Mouse (Mus musculus): ENCODE measurements around the gene Alkbh2. TPM values are rescaled to one million over a fixed set of nuclear protein-coding genes. Genes with fewer than 3 reads are reported as not detected.

Alkbh2 gene
- polyA plus RNA-seq (2016; fragmentation: Nextera tagmentation; extraction: Ambion mirVana) = 8.7 and 11.0 TPM in 2 replicates

DNA sequence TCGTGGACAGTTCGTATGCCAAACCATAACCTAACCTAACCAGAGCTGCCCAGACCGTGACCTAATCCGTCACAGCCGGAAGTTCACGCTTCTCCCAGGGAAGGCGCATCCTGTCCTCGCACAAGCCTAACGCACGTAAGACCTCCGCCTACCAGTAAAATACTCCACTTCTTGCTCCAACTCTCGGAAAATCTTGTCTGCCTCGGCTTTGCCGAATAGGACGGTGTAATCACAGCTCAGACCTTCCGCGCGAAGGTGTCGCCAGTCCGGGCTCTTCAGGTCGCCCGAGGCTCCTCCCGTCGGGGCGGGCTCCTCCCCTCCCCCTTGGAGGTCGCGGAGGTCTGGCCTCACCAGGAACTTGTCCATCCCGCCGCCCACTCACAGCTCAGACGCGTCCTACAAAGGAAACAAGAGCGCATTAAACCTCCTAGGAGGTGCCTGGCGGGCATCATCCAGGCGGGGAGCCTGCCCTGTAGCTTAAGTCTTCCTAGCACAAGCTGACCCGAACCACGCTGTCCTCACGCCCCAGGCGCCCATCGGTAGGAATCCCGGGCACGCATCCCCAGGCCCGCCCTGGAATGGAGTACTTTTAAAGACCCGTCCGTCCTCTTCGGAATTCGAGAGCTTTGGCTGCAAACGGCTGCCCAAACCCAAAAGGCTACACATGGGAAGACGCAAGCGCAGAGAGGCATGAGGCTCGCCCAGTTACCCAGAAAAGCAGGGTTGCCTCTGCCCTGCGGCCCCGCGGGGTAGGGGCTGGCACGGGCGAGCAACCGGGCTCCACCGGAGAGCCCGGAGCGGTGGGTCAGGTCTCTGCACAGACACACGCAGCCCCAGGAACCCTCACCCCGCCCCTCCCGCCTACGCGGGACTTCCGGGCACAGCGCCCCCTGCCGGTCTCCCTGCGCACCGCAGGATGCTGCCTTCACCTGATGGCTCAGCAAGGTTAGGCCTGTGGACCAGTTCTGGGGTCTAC lies at the start of gene Alkbh2:
TSS of gene Alkbh2 (minus strand) at position 845 of the 976 bp plus-strand sequence.
- no peaks in the 10 kb centered on the region for H3K9me3 ChIP-seq (replicated peaks)
- peak within 1 kb of the TSS; percentile 75 for H3K9ac ChIP-seq
- H3K27ac ChIP-seq (ENCODE audit: poor library complexity, severe bottlenecking) = peak within 1 kb of the TSS; percentile 92
- peak; percentile 31; the same call in 1 of the 2 replicates for ATAC-seq (ENCODE audit: insufficient number of reproducible peaks, low FRiP score)
- peak within 1 kb of the TSS; percentile 57 for H3K4me3 ChIP-seq
- H3K4me2 ChIP-seq = peak within 1 kb of the TSS; percentile 82
- under 1% methylated on average over 69 of the region's 69 CpGs for WGBS
- H3K4me1 ChIP-seq (replicated peaks) = peaks cover 22% of the 10 kb centered on the region
- peaks cover 34% of the 10 kb centered on the region for H3K36me3 ChIP-seq
- H3K27me3 ChIP-seq (replicated peaks) = no peaks in the 10 kb centered on the region

DNA sequence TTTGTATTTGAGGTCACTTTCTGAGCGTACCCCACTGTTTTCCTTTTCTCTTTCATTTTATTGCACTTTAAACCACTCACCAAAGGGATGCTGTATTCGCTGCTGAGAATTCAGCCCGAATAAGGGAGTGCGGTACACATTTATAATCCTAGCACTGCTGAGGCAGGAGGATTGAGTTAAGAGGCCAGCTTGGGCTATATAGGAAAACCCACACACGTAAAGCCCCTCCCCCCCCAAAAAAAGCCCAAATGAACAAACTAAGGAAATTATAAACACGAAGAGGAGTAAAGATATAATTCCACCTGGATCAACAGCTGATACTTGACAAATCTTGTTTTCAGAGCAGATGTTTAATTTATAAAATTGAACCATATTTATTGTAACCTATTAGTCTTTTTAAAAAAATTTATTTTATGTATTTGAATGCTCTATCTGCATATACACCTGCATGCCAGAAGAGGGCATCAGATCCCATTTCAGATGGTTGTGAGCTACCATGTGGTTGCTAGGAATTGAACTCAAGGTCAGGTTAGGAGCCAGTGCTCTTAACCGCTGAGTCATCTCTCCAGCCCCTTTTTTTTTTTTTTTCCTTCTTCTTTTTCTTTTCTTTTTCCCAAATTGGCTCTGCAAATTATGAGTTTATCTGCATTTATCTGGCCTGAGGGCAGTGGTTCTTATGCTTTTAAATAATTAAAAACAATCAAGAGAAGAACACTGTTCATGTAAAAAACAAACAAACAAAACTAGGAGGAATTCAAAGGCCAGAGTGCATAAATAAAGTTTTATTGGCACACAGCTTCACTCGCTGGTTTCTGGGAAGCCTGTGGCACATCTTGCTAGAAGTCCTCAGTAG lies 48.8 kb upstream of the Alkbh2 start:
- H3K27ac ChIP-seq (ENCODE audit: poor library complexity, severe bottlenecking) = no peak overlapping the region

DNA sequence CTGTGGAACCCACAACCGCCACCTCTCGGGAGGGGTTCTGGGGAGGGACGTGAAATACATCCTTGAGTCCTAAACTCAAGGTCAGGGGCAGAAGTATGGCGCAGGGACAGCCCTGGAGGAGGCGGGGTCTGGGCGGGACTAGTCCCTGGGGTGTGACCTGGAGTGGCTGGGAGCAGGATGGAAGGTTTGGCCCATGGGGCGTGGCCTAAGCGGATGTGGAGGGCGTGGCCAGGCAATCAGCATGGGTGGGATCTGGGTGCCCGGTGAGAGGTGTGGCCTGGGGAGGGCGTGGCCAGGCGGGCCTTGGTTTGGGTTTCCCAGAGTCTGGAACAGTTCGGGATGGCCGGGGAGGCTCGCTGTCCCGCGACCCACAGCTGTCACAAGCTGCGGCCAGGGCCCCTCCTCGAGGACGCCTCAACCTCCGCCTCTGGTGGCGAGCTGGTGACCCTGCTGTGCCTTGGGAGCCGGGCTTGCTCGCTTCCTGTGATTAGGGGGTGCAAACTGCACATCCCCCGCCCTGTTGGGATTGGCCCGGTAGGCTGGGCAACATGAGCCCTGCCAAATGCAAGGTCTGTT lies 47.7 kb upstream of the Alkbh2 start:
- H3K27ac ChIP-seq (ENCODE audit: poor library complexity, severe bottlenecking) = peak overlapping the region; percentile 85
- no peaks in the 10 kb centered on the region for H3K27me3 ChIP-seq (replicated peaks)
- peak overlapping the region; percentile 76 for H3K4me2 ChIP-seq
- H3K4me3 ChIP-seq = peak overlapping the region; percentile 51
- H3K9ac ChIP-seq = peak overlapping the region; percentile 70
- peak; percentile 96 for ATAC-seq (ENCODE audit: insufficient number of reproducible peaks, low FRiP score)
- WGBS = under 1% methylated on average over 26 of the region's 26 CpGs
- H3K9me3 ChIP-seq (replicated peaks) = no peaks in the 10 kb centered on the region
- H3K4me1 ChIP-seq (replicated peaks) = peaks cover 30% of the 10 kb centered on the region
- no peaks in the 10 kb centered on the region for H3K36me3 ChIP-seq

More for the DNA sequence above, 48.8 kb upstream of the Alkbh2 start:
- Histone ChIP-seq H3K4me2 (peak overlapping the region; percentile 76), H3K4me3 (peak overlapping the region; percentile 51), H3K4me1 (replicated peaks) (peaks cover 30% of the 10 kb centered on the region), H3K27me3 (replicated peaks) (no peaks in the 10 kb centered on the region), H3K9ac (peak overlapping the region; percentile 70), H3K36me3 (no peaks in the 10 kb centered on the region), H3K9me3 (replicated peaks) (no peaks in the 10 kb centered on the region)
- WGBS = 62% methylated on average over 8 of the region's 8 CpGs
- no peak for ATAC-seq (ENCODE audit: insufficient number of reproducible peaks, low FRiP score)

DNA sequence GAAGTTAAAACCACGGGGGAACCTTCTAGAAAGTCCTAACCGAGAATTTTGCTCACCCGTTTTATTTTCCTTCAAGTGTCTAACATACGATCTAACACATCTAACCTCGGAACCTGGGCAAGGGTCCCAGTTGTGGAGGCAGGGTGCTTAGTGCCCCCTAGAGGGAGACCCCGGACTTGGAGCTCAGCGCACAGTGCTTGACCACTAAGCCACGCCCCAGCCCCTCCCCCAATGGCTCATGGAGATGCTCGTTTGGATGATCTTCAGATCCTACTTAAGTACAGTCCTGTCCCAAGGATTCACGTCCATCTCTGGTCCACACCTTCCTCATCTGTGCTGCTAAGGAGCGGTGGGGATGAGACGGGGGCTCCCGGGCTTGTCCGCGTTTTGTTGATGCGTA lies 46.6 kb upstream of the Alkbh2 start:
- Histone ChIP-seq H3K27me3 (replicated peaks) (no peaks in the 10 kb centered on the region), H3K27ac (ENCODE audit: poor library complexity, severe bottlenecking) (peak overlapping the region; percentile 85), H3K36me3 (no peaks in the 10 kb centered on the region), H3K4me1 (replicated peaks) (peaks cover 30% of the 10 kb centered on the region), H3K9me3 (replicated peaks) (no peaks in the 10 kb centered on the region), H3K4me3 (peak overlapping the region; percentile 20; the same call in 1 of the 2 replicates), H3K4me2 (peak overlapping the region; percentile 52), H3K9ac (no peak overlapping the region)
- no peak for ATAC-seq (ENCODE audit: insufficient number of reproducible peaks, low FRiP score)
- 15% methylated on average over 16 of the region's 16 CpGs for WGBS

DNA sequence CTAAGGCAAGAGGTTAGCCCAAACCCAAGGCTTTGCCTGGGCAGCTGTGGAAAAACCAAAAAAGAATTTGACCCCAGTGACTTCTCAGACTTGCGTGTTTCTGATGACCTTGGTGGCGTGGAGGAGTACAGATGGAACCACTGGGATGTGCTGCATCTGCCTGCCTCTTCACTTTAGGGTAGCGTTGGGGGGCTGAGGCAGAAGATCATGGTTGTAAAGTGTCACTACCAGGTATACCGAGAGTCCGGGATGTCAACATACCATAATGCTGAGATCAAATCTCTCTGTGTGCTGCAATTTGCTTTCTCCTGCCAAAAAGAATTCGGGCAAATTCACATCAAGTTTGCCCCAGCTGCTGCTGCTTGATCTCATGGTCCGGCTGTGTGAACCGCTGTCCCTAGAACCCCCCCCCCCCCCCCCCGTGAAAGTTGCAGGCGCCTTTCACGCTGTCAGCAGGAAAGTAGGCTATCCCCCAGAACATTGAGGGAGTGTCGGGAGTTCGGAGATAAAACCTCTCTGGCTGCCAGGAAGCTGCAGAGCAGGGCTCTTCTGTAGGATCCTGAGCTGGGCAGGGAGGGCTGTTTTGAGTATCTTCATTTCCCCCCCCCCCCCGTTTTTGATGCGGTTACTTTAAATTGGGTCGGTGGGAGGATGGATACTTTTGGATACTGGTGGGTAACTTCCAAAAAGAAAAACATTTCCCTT lies 46.0 kb upstream of the Alkbh2 start:
- Histone ChIP-seq H3K27ac (ENCODE audit: poor library complexity, severe bottlenecking) (peak overlapping the region; percentile 85), H3K4me2 (peak overlapping the region; percentile 52), H3K4me3 (peak overlapping the region; percentile 20; the same call in 1 of the 2 replicates), H3K9me3 (replicated peaks) (no peaks in the 10 kb centered on the region), H3K27me3 (replicated peaks) (no peaks in the 10 kb centered on the region), H3K4me1 (replicated peaks) (peaks cover 30% of the 10 kb centered on the region), H3K36me3 (no peaks in the 10 kb centered on the region), H3K9ac (peak overlapping the region; percentile 16; the same call in 1 of the 2 replicates)
- 12% methylated on average over 16 of the region's 16 CpGs for WGBS
- no peak for ATAC-seq (ENCODE audit: insufficient number of reproducible peaks, low FRiP score)

DNA sequence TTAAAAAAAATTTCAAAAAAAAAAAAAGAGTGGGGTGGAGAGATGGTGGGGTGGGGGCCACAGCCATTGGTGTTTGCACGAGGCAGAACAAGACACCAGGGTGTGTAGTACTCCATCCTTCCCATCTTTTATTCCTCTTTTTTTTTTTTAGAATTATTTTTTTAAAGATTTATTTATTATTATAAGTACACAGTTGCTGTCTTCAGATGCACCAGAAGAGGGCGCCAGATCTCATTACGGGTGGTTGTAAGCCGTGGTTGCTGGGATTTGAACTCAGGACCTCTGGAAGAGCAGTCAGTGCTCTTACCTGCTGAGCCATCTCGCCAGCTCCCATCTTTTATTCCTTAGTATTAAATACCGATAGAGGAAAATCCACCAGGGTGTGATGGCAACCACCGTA lies 45.4 kb upstream of the Alkbh2 start:
- 70% methylated on average over 7 of the region's 7 CpGs for WGBS
- H3K9me3 ChIP-seq (replicated peaks) = no peaks in the 10 kb centered on the region
- ATAC-seq (ENCODE audit: insufficient number of reproducible peaks, low FRiP score) = no peak
- no peak overlapping the region for H3K4me3 ChIP-seq
- H3K27me3 ChIP-seq (replicated peaks) = no peaks in the 10 kb centered on the region
- H3K27ac ChIP-seq (ENCODE audit: poor library complexity, severe bottlenecking) = peak overlapping the region; percentile 85
- 0 out of 2 replicates have a peak, but pooled peaks cover 3% of the 10 kb centered on the region for H3K36me3 ChIP-seq
- H3K4me2 ChIP-seq = 0 out of 2 replicates have a peak overlapping the region, but pooled peaks have one; percentile 52
- no peak overlapping the region for H3K9ac ChIP-seq
- H3K4me1 ChIP-seq (replicated peaks) = peaks cover 30% of the 10 kb centered on the region

DNA sequence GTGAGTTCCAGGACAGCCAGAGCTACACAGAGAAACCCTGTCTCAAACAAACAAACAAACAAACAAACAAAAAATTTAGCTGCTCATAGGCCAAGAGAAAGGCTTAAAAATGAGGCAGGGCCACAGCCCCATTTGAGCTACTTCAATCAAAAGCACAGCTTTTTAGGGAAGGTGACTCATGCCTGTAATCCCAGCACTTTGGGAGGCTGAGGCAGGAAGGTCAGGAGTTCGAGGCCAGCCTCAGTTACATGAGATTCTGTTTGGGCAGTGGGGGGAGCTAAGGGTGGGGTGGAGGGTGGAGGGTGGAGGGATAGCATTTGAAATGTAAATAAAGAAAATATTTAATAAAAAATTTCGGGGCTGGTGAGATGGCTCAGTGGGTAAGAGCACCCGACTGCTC lies 44.9 kb upstream of the Alkbh2 start:
- Histone ChIP-seq H3K9me3 (replicated peaks) (no peaks in the 10 kb centered on the region), H3K27ac (ENCODE audit: poor library complexity, severe bottlenecking) (no peak overlapping the region), H3K4me1 (replicated peaks) (peaks cover 30% of the 10 kb centered on the region), H3K4me3 (no peak overlapping the region), H3K4me2 (no peak overlapping the region), H3K9ac (no peak overlapping the region), H3K27me3 (replicated peaks) (no peaks in the 10 kb centered on the region), H3K36me3 (0 out of 2 replicates have a peak, but pooled peaks cover 4% of the 10 kb centered on the region)
- WGBS = 90% methylated on average over 3 of the region's 3 CpGs
- no peak for ATAC-seq (ENCODE audit: insufficient number of reproducible peaks, low FRiP score)

DNA sequence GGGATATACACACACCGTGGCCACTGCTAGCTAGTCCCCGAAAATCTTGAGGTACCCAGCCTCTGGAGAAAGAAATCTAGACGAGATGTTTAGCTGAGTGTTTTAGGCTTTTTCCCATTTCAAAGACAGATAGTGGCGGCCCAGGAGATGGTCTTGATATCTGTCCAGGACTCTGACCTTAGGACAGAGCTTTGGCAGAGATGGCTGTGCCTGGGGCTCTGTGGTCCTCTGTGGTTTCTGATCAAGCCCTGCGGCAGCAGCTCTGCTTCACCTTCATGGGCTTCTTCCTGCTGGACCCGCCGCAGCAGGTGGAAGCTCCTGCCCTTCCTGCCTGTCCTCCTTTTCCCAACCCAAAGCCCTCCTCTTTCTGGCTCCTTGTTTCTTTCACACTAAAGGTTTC lies 42.3 kb upstream of the Alkbh2 start:
- ATAC-seq (ENCODE audit: insufficient number of reproducible peaks, low FRiP score) = no peak

DNA sequence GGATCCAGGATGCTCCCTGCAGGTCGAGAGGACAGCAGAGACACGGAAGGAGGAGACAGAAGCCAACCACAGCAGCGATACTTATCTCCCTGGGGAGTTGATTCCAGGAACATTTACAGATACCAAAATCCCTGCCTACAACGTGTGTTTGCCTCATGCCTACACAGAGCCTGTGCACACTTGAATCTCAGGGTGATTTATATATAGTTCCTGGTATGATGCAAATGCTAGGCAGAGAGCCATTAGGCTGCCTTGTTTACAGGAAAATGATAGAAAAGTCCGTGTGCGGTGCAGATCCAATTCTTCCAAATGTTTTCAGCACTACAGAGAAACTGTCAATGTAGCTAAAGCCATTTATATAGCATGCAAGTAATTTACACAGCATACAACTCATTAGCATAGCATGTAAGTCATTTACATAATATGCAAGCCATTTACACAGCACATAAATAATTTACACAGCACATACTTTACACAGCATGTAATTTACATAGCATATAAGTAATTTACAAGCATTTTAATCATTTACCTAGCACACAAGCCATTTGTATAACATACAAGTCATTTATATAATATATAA lies 35.2 kb upstream of the Alkbh2 start:
- Histone ChIP-seq H3K27ac (ENCODE audit: poor library complexity, severe bottlenecking) (no peak overlapping the region), H3K4me3 (no peak overlapping the region), H3K36me3 (peaks cover 14% of the 10 kb centered on the region; the same call in 1 of the 2 replicates), H3K4me1 (replicated peaks) (peaks cover 4% of the 10 kb centered on the region; the same call in 1 of the 2 replicates), H3K9ac (no peak overlapping the region), H3K9me3 (replicated peaks) (no peaks in the 10 kb centered on the region), H3K4me2 (no peak overlapping the region), H3K27me3 (replicated peaks) (no peaks in the 10 kb centered on the region)
- no peak for ATAC-seq (ENCODE audit: insufficient number of reproducible peaks, low FRiP score)
- WGBS = 62% methylated on average over 6 of the region's 6 CpGs

More for the DNA sequence above, 42.3 kb upstream of the Alkbh2 start:
- Histone ChIP-seq H3K9me3 (replicated peaks) (no peaks in the 10 kb centered on the region), H3K4me2 (no peak overlapping the region), H3K36me3 (peaks cover 17% of the 10 kb centered on the region; the same call in 1 of the 2 replicates), H3K4me3 (no peak overlapping the region), H3K4me1 (replicated peaks) (peaks cover 22% of the 10 kb centered on the region), H3K27me3 (replicated peaks) (no peaks in the 10 kb centered on the region), H3K27ac (ENCODE audit: poor library complexity, severe bottlenecking) (no peak overlapping the region), H3K9ac (no peak overlapping the region)
- 78% methylated on average over 7 of the region's 7 CpGs for WGBS

Measured in heart, embryonic 12.5 days (tissue).